Mouse (Mus musculus): ENCODE measurements at regions not wholly inside any gene's neighbourhood (a gene's known extent, or its start where the extent isn't known, plus 50 kb on each side); places are given as distances from the start of the nearest gene placed in this dataset.
A peak's percentile ranks its signal among the peaks of the same experiment; 100 is the strongest.

DNA sequence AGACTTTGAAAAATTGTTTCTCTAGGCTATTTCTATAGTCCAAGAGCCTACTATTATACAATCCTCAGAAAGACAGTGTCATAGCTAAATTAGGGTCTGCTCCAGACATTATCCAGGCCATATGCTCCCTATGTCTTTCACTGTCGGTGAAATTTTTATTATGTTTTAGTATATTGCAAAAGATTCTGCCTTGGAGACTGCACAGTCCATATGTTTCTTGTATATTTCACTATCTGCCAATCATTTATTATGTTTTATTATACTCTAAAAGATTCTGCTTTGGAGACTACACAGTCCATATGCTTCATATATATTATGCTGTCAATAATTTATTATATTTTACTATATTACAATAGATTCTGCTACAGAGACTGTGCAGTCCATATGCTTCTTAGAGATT, 564.3 kb upstream of the 4931417E11Rik start:
- no peaks in the 10 kb centered on the region for H3K36me3 ChIP-seq
- 49% methylated on average over 1 of the region's 1 CpGs for WGBS
- H3K27me3 ChIP-seq: no peaks in the 10 kb centered on the region
- H3K9ac ChIP-seq: no peak overlapping the region
- no peak for ATAC-seq (ENCODE audit: low FRiP score, low read depth)
- H3K4me2 ChIP-seq (replicated peaks): no peak overlapping the region
- H3K27ac ChIP-seq: no peak overlapping the region
- no peaks in the 10 kb centered on the region for H3K9me3 ChIP-seq
- H3K4me1 ChIP-seq: no peaks in the 10 kb centered on the region
- no peak overlapping the region for H3K4me3 ChIP-seq

- H3K27me3 ChIP-seq: no peaks in the 10 kb centered on the region
- H3K36me3 ChIP-seq: no peaks in the 10 kb centered on the region
- H3K4me1 ChIP-seq: 0 out of 2 replicates have a peak, but pooled peaks cover 3% of the 10 kb centered on the region
- no peak overlapping the region for H3K9ac ChIP-seq
- 55% methylated on average over 3 of the region's 3 CpGs for WGBS
- ATAC-seq (ENCODE audit: low FRiP score, low read depth): no peak
- H3K4me3 ChIP-seq: no peak overlapping the region
- no peaks in the 10 kb centered on the region for H3K9me3 ChIP-seq
- H3K27ac ChIP-seq: no peak overlapping the region
- H3K4me2 ChIP-seq (replicated peaks): no peak overlapping the region
Observed at GRCm38 (mm10) chr6:74017107-74017506, 547.6 kb upstream of the 4931417E11Rik start.

GRCm38 (mm10) chr6:73981742-73982141, 512.3 kb upstream of the 4931417E11Rik start:
- Histone ChIP-seq H3K4me3 (no peak overlapping the region), H3K9me3 (no peaks in the 10 kb centered on the region), H3K9ac (no peak overlapping the region), H3K4me2 (replicated peaks) (no peak overlapping the region), H3K27me3 (no peaks in the 10 kb centered on the region), H3K27ac (no peak overlapping the region), H3K36me3 (no peaks in the 10 kb centered on the region), H3K4me1 (no peaks in the 10 kb centered on the region)
- 81% methylated on average over 4 of the region's 4 CpGs for WGBS
- ATAC-seq (ENCODE audit: low FRiP score, low read depth): no peak

GRCm38 (mm10) chr6:73949934-73950293, 480.4 kb upstream of the 4931417E11Rik start:
- no peaks in the 10 kb centered on the region for H3K27me3 ChIP-seq
- H3K4me1 ChIP-seq: 0 out of 2 replicates have a peak, but pooled peaks cover 3% of the 10 kb centered on the region
- no peak overlapping the region for H3K4me2 ChIP-seq (replicated peaks)
- H3K9me3 ChIP-seq: no peaks in the 10 kb centered on the region
- H3K9ac ChIP-seq: no peak overlapping the region
- H3K27ac ChIP-seq: no peak overlapping the region
- no peak overlapping the region for H3K4me3 ChIP-seq
- no peaks in the 10 kb centered on the region for H3K36me3 ChIP-seq
- ATAC-seq (ENCODE audit: low FRiP score, low read depth): 0 out of 2 replicates have a peak, but pooled peaks have one; percentile 48

GRCm38 (mm10) chr6:73949121-73949933, 479.9 kb upstream of the 4931417E11Rik start:
- H3K36me3 ChIP-seq: no peaks in the 10 kb centered on the region
- 0 out of 2 replicates have a peak, but pooled peaks cover 3% of the 10 kb centered on the region for H3K4me1 ChIP-seq
- 57% methylated on average over 5 of the region's 5 CpGs for WGBS
- no peaks in the 10 kb centered on the region for H3K9me3 ChIP-seq
- H3K27ac ChIP-seq: no peak overlapping the region
- H3K9ac ChIP-seq: no peak overlapping the region
- no peaks in the 10 kb centered on the region for H3K27me3 ChIP-seq
- H3K4me2 ChIP-seq (replicated peaks): no peak overlapping the region
- ATAC-seq (ENCODE audit: low FRiP score, low read depth): no peak
- H3K4me3 ChIP-seq: no peak overlapping the region

DNA sequence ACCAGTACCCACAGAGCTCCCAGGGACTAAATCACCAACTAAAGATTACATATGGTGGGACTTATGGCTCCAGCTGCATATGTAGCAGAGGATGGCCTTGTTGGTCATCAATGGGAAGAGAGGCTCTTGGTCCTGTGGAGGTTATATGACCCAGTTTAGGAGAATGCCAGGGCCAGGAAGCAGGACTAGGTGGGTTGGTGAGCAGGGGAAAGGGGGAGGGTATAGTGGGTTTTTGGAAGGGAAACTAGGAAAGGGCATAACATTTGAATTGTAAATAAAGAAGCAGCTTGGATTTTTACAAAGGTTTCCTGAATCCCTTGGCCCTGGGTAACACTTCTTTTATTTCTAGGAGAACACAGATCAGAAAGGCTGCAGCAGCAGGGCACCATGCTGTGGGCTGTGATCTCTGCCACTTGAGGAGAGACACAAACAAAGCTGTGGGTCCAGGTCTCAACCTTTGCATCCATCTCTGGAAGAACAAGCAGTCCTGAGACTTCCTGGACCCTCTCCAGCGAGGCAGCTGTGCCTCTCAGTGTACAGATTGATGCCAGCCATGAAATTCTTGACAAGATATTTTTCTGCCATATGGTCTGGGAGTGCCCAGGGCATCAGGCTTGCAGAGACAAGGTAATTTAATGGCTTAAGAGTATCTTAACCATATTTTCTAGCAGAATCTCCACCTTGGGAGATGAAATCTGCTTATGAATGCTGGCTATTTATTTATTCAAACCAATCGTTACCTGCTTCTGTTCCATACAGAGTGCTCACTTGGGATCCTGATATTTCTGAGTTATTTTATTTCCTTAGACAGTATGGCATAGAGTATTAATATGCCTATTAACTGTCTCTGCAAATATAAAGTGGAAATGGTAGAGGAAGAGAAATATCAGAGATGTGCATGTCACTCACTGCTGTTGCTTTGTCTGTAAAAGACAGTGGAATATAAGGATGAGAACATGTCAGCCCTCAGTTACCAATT, 444.2 kb upstream of the 4931417E11Rik start:
- Histone ChIP-seq H3K27me3 (no peaks in the 10 kb centered on the region), H3K4me2 (replicated peaks) (no peak overlapping the region), H3K4me1 (no peaks in the 10 kb centered on the region), H3K27ac (no peak overlapping the region), H3K4me3 (no peak overlapping the region), H3K9ac (no peak overlapping the region), H3K36me3 (no peaks in the 10 kb centered on the region), H3K9me3 (no peaks in the 10 kb centered on the region)
- ATAC-seq (ENCODE audit: low FRiP score, low read depth): no peak
- WGBS: 66% methylated on average over 2 of the region's 2 CpGs

DNA sequence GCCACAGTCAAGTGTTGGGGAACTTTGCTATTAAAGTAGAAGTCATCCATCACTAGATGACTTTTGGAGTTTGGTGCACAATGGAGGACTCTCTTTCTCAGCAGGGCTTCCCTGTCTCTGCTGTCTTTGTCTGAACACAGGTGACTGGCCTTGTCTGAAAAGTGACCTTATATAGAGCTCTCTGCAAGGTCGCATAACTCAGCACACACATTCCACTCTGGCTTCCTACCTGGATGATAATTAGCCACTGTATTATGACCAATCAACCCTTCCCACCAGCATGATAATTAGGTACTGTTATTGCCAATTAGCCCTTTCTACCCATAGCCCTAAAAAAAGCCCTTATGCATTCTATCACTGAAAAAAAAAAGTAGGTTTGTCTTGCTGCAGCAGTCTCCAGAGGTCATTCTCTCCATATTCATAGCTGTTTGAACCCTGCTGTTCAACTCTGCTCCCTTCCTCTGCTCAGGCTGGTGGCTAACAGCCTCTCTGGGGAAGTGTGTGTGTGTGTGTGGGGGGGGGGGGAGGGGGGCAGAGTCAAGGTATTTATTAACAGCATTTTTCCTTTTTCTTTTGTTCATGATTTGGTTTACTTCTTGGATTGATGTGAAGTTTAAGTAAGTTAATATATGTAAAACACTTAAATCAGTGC, 419.8 kb upstream of the 4931417E11Rik start:
- Histone ChIP-seq H3K27ac (no peak overlapping the region), H3K4me2 (replicated peaks) (no peak overlapping the region), H3K36me3 (no peaks in the 10 kb centered on the region), H3K4me1 (0 out of 2 replicates have a peak, but pooled peaks cover 3% of the 10 kb centered on the region), H3K9ac (no peak overlapping the region), H3K4me3 (no peak overlapping the region), H3K27me3 (no peaks in the 10 kb centered on the region), H3K9me3 (no peaks in the 10 kb centered on the region)
- WGBS: 43% methylated on average over 1 of the region's 1 CpGs
- no peak for ATAC-seq (ENCODE audit: low FRiP score, low read depth)

DNA sequence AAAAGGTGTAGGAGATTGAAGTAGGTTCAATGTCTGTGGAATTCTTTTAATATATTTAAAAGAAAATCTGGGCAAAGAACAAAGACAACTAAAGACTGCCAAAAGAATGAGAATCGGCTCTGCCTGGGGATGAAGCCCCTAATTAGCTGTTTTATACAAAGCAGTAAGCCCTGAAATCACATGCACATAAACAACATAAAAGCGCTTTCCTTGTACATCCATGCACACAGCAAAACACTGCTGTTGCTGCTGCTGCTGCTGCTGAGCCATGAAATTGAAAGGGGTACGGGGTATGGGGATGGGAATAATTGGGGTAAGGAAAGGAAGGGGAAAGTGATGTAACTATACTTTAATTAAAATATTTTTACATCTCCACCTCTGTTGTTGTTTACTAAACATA, 409.2 kb upstream of the 4931417E11Rik start:
- Histone ChIP-seq H3K27me3 (no peaks in the 10 kb centered on the region), H3K4me1 (no peaks in the 10 kb centered on the region), H3K9me3 (peaks cover 3% of the 10 kb centered on the region; the same call in 1 of the 2 replicates), H3K36me3 (no peaks in the 10 kb centered on the region), H3K4me2 (replicated peaks) (no peak overlapping the region), H3K4me3 (no peak overlapping the region), H3K27ac (no peak overlapping the region), H3K9ac (no peak overlapping the region)
- 65% methylated on average over 3 of the region's 3 CpGs for WGBS
- ATAC-seq (ENCODE audit: low FRiP score, low read depth): no peak

- Histone ChIP-seq H3K9ac (no peak overlapping the region), H3K27ac (no peak overlapping the region), H3K4me1 (no peaks in the 10 kb centered on the region), H3K4me3 (no peak overlapping the region), H3K9me3 (no peaks in the 10 kb centered on the region), H3K27me3 (no peaks in the 10 kb centered on the region), H3K36me3 (no peaks in the 10 kb centered on the region), H3K4me2 (replicated peaks) (no peak overlapping the region)
- no peak for ATAC-seq (ENCODE audit: low FRiP score, low read depth)
Observed at GRCm38 (mm10) chr6:73868683-73869082, 399.2 kb upstream of the 4931417E11Rik start.

Data from limb, embryonic 13.5 days (tissue).